In genomic region chr3:87930078-87930795, GRCm38 (mm10) we compare ENCODE assay signal across 8 mouse cellular contexts. TPM values are rescaled to one million over a fixed set of nuclear protein-coding genes. Genes with fewer than 3 reads are reported as not detected.
DNase-seq lines count a peak whose midpoint lies in the region; ATAC-seq and TF ChIP-seq lines count a peak whose summit lies in the region.

Gene Isg20l2, plus strand, starts transcription at chr3:87930314.
Gene Rrnad1, minus strand, starts transcription at chr3:87930717.

- H3K9me3 ChIP-seq in embryonic facial prominence, embryonic 14.5 days (ENCODE audit: control insufficient read depth, low read length) = no peaks in the 10 kb centered on the region
- no peaks in the 10 kb centered on the region for H3K9me3 ChIP-seq in limb, embryonic 14.5 days (ENCODE audit: control insufficient read depth, low read length)
- no peaks in the 10 kb centered on the region for H3K9me3 ChIP-seq in midbrain, postnatal 0 days (ENCODE audit: low read length)

- H3K36me3 ChIP-seq in embryonic facial prominence, embryonic 14.5 days (ENCODE audit: control insufficient read depth, insufficient read depth, low read length) = peaks cover 51% of the 10 kb centered on the region
- H3K36me3 ChIP-seq in heart, adult 2 months (ENCODE audit: control insufficient read depth, insufficient read depth, low read length) = peaks cover 3% of the 10 kb centered on the region
- H3K36me3 ChIP-seq in limb, embryonic 14.5 days (ENCODE audit: control insufficient read depth, insufficient read depth, low read length) = peaks cover 48% of the 10 kb centered on the region
- H3K36me3 ChIP-seq in midbrain, postnatal 0 days (ENCODE audit: insufficient read depth, low read length) = peaks cover 23% of the 10 kb centered on the region

- peaks cover 1% of the 10 kb centered on the region; the same call in 1 of the 2 replicates for H3K79me2 ChIP-seq in heart, adult 2 months (replicated peaks; ENCODE audit: control insufficient read depth, insufficient read depth, low read length)

- H3K27ac ChIP-seq in embryonic facial prominence, embryonic 14.5 days (replicated peaks; ENCODE audit: low read depth, low read length) = peak within 1 kb of the TSS; percentile 90
- peak within 1 kb of the TSS; percentile 87 for H3K27ac ChIP-seq in heart, adult 2 months
- H3K27ac ChIP-seq in limb, embryonic 14.5 days (replicated peaks; ENCODE audit: low read depth, low read length) = peak within 1 kb of the TSS; percentile 78
- peak within 1 kb of the TSS; percentile 92 for H3K27ac ChIP-seq in midbrain, postnatal 0 days (ENCODE audit: low read depth, low read length)

- peak; percentile 90 for TF ChIP-seq POLR2A in heart, adult 2 months (IDR thresholded peaks at IDR 0.05; ENCODE audit: insufficient read depth, low read depth, low read length)
- TF ChIP-seq POLR2A in limb, embryonic 14.5 days (IDR thresholded peaks at IDR 0.05; ENCODE audit: borderline replicate concordance, extremely low read depth, insufficient read depth, insufficient read length) = peak; percentile 73; the same call in 1 of the 2 replicates

- intact Hi-C loops in heart, adult 2 months (cut with DNase I) = loop anchor here (1.0 kb wide), 1 partner anchor 44 kb away; no protein-coding TSS in a partner anchor

- 0% methylated on average over 19 of the region's 78 CpGs for WGBS in embryonic facial prominence, embryonic 14.5 days
- under 1% methylated on average over 67 of the region's 78 CpGs for WGBS in heart, adult 2 months
- under 1% methylated on average over 47 of the region's 78 CpGs for whole genome bisulfite sequencing in limb, embryonic 14.5 days
- WGBS in midbrain, postnatal 0 days = under 1% methylated on average over 74 of the region's 78 CpGs

- peak within 1 kb of the TSS; percentile 88 for H3K4me2 ChIP-seq in embryonic facial prominence, embryonic 14.5 days (ENCODE audit: low read depth, low read length)
- H3K4me2 ChIP-seq in limb, embryonic 14.5 days (replicated peaks; ENCODE audit: low read depth, low read length, severe bottlenecking) = peak within 1 kb of the TSS; percentile 73
- peak within 1 kb of the TSS; percentile 72 for H3K4me2 ChIP-seq in midbrain, postnatal 0 days (ENCODE audit: low read depth, low read length, poor library complexity, severe bottlenecking)

- DNase-seq in 3T3-L1 (ENCODE audit: low read depth, low spot score) = peak; percentile 97
- peak; percentile 89 to 92 for DNase-seq in adrenal gland, postnatal 4 days (ENCODE audit: low spot score in 2 of 2)
- DNase-seq in embryonic facial prominence, embryonic 14.5 days (ENCODE audit: low spot score) = peak; percentile 99
- peak; percentile 97 to 98 for DNase-seq in heart, adult 2 months
- peak; percentile 98 for DNase-seq in kidney, adult 9 months
- peak; percentile 96 for DNase-seq in limb, embryonic 14.5 days (ENCODE audit: low spot score)
- DNase-seq in midbrain, postnatal 0 days (ENCODE audit: low spot score) = peak; percentile 98
- peak; percentile 86 to 90 for DNase-seq in spleen, postnatal 14 days (ENCODE audit: low spot score in 2 of 2)

- peak; percentile 85 for TF ChIP-seq EP300 in heart, adult 2 months (IDR thresholded peaks at IDR 0.05; ENCODE audit: insufficient read depth, low read depth, low read length)

- ATAC-seq in embryonic facial prominence, embryonic 14.5 days (ENCODE audit: low read depth) = peak; percentile 98
- peak; percentile 96 for ATAC-seq in limb, embryonic 14.5 days (ENCODE audit: low FRiP score, low read depth)
- ATAC-seq in midbrain, postnatal 0 days (ENCODE audit: low FRiP score) = peak; percentile 98

- no peaks in the 10 kb centered on the region for H3K27me3 ChIP-seq in embryonic facial prominence, embryonic 14.5 days (replicated peaks; ENCODE audit: control insufficient read depth, insufficient read depth, low read length)
- H3K27me3 ChIP-seq in heart, adult 2 months (ENCODE audit: control insufficient read depth, insufficient read depth, low read length) = no peaks in the 10 kb centered on the region
- H3K27me3 ChIP-seq in limb, embryonic 14.5 days (ENCODE audit: control insufficient read depth, insufficient read depth, low read length) = no peaks in the 10 kb centered on the region
- H3K27me3 ChIP-seq in midbrain, postnatal 0 days (ENCODE audit: insufficient read depth, low read length) = no peaks in the 10 kb centered on the region

- H3K9ac ChIP-seq in embryonic facial prominence, embryonic 14.5 days (ENCODE audit: low read depth, low read length) = peak within 1 kb of the TSS; percentile 93
- H3K9ac ChIP-seq in heart, adult 2 months (ENCODE audit: low read depth, low read length) = peak within 1 kb of the TSS; percentile 79
- peak within 1 kb of the TSS; percentile 78 for H3K9ac ChIP-seq in limb, embryonic 14.5 days (ENCODE audit: low read depth, low read length, severe bottlenecking)
- H3K9ac ChIP-seq in midbrain, postnatal 0 days (replicated peaks; ENCODE audit: low read length, poor library complexity, severe bottlenecking) = peak within 1 kb of the TSS; percentile 87

- H3K4me3 ChIP-seq in embryonic facial prominence, embryonic 14.5 days (ENCODE audit: low read depth, low read length) = peak within 1 kb of the TSS; percentile 92
- peak within 1 kb of the TSS; percentile 60 for H3K4me3 ChIP-seq in heart, adult 2 months
- H3K4me3 ChIP-seq in limb, embryonic 14.5 days (replicated peaks; ENCODE audit: low read length) = peak within 1 kb of the TSS; percentile 81
- H3K4me3 ChIP-seq in midbrain, postnatal 0 days (ENCODE audit: low read depth, low read length) = peak within 1 kb of the TSS; percentile 88

- H3K4me1 ChIP-seq in embryonic facial prominence, embryonic 14.5 days (ENCODE audit: control insufficient read depth, insufficient read depth, low read length) = peaks cover 11% of the 10 kb centered on the region; the same call in 1 of the 2 replicates
- H3K4me1 ChIP-seq in heart, adult 2 months (ENCODE audit: control insufficient read depth, insufficient read depth, low read length) = peaks cover 2% of the 10 kb centered on the region; the same call in 1 of the 2 replicates
- peaks cover 14% of the 10 kb centered on the region for H3K4me1 ChIP-seq in limb, embryonic 14.5 days (ENCODE audit: control insufficient read depth, insufficient read depth, low read length)
- H3K4me1 ChIP-seq in midbrain, postnatal 0 days (ENCODE audit: insufficient read depth, low read length) = peaks cover 9% of the 10 kb centered on the region

- peak; percentile 77 for TF ChIP-seq CTCF in heart, adult 2 months (IDR thresholded peaks at IDR 0.05)
- TF ChIP-seq CTCF in midbrain, postnatal 0 days (IDR thresholded peaks at IDR 0.05) = peak; percentile 81

RNA-seq across cellular contexts. Expression of gene Isg20l2, which starts in this region (rescaled TPM):
- total RNA-seq in adrenal gland, postnatal 4 days (2021) = 10 to 100 TPM; 31.0 to 33.5 TPM
- polyA plus RNA-seq in embryonic facial prominence, embryonic 14.5 days (2014; fragmentation: Nextera tagmentation; extraction: Ambion mirVana) = 20.9 and 22.9 TPM in 2 replicates
- 10 to 100 TPM; 10.6 to 10.9 TPM for total RNA-seq in heart, adult 2 months (2021)
- 6.2 and 10.8 TPM in 2 replicates for polyA plus RNA-seq in heart, adult 2 months (2012; rRNA removed)
- polyA plus RNA-seq in limb, embryonic 14.5 days (2012; rRNA removed) = 35.7 and 39.7 TPM in 2 replicates
- polyA plus RNA-seq in limb, embryonic 14.5 days (2014; fragmentation: Nextera tagmentation; extraction: Ambion mirVana) = 26.7 and 27.0 TPM in 2 replicates
- 20.5 and 21.0 TPM in 2 replicates for total RNA-seq in midbrain, postnatal 0 days (2014; rRNA removed)
- 13.6 and 14.7 TPM in 2 replicates for polyA plus RNA-seq in midbrain, postnatal 0 days (2015; fragmentation: Nextera tagmentation; extraction: Ambion mirVana)

RNA-seq across cellular contexts. Expression of gene Rrnad1, which starts in this region (rescaled TPM):
- total RNA-seq in adrenal gland, postnatal 4 days (2021) = 10 to 100 TPM; 21.9 to 24.9 TPM
- polyA plus RNA-seq in embryonic facial prominence, embryonic 14.5 days (2014; fragmentation: Nextera tagmentation; extraction: Ambion mirVana) = 12.8 and 13.3 TPM in 2 replicates
- total RNA-seq in heart, adult 2 months (2021) = 1 to 10 TPM; 4.7 to 5.5 TPM
- polyA plus RNA-seq in heart, adult 2 months (2012; rRNA removed) = 17.2 and 18.7 TPM in 2 replicates
- polyA plus RNA-seq in limb, embryonic 14.5 days (2012; rRNA removed) = 53.6 and 61.8 TPM in 2 replicates
- 15.6 and 18.7 TPM in 2 replicates for polyA plus RNA-seq in limb, embryonic 14.5 days (2014; fragmentation: Nextera tagmentation; extraction: Ambion mirVana)
- 27.8 and 28.2 TPM in 2 replicates for total RNA-seq in midbrain, postnatal 0 days (2014; rRNA removed)
- 17.6 and 19.1 TPM in 2 replicates for polyA plus RNA-seq in midbrain, postnatal 0 days (2015; fragmentation: Nextera tagmentation; extraction: Ambion mirVana)

Comparison
In these comparisons a context has a peak if more than half of its experiments do, and no peak if none do; other contexts are left out.
1. Peak in every context shown above with its lines: DNase-seq, ATAC-seq, H3K4me3 ChIP-seq and H3K27ac ChIP-seq.